ENCODE assay signal across 10 mouse cellular contexts in genomic region chr15:95527948-95528861, GRCm38 (mm10). TPM values are rescaled to one million over a fixed set of nuclear protein-coding genes. Genes with fewer than 3 reads are reported as not detected.
A peak's percentile ranks its signal among the peaks of the same experiment; 100 is the strongest.
DNase-seq lines count a peak whose midpoint lies in the region; ATAC-seq and TF ChIP-seq lines count a peak whose summit lies in the region.
"Had no signal": no experiment of that assay in that cellular context is flagged by ENCODE, and none has a peak within 500 bp of the region (broad histone marks: within the 10 kb centered on the region; RNA-seq: fewer than 3 reads in every experiment).

Nell2 (minus strand) TSS chr15:95528559.

- under 1% methylated on average over 78 of the region's 95 CpGs for WGBS in kidney, embryonic 14.5 days
- WGBS in forebrain, embryonic 12.5 days: under 1% methylated on average over 88 of the region's 95 CpGs
- under 1% methylated on average over 70 of the region's 95 CpGs for WGBS in hindbrain, postnatal 0 days
- WGBS in limb, embryonic 14.5 days: under 1% methylated on average over 65 of the region's 95 CpGs

- no peaks in the 10 kb centered on the region for H3K9me3 ChIP-seq in kidney, embryonic 14.5 days (ENCODE audit: control insufficient read depth, low read length)
- H3K9me3 ChIP-seq in forebrain, embryonic 12.5 days: no peaks in the 10 kb centered on the region
- H3K9me3 ChIP-seq in hindbrain, postnatal 0 days (ENCODE audit: low read length): no peaks in the 10 kb centered on the region
- no peaks in the 10 kb centered on the region for H3K9me3 ChIP-seq in limb, embryonic 14.5 days (ENCODE audit: control insufficient read depth, low read length)

- H3K27me3 ChIP-seq in kidney, embryonic 14.5 days (ENCODE audit: control insufficient read depth, insufficient read depth, low read length): peaks cover 30% of the 10 kb centered on the region
- peaks cover 3% of the 10 kb centered on the region; the same call in 1 of the 2 replicates for H3K27me3 ChIP-seq in forebrain, embryonic 12.5 days
- H3K27me3 ChIP-seq in hindbrain, postnatal 0 days (ENCODE audit: insufficient read depth, low read length): no peaks in the 10 kb centered on the region
- peaks cover 32% of the 10 kb centered on the region for H3K27me3 ChIP-seq in limb, embryonic 14.5 days (ENCODE audit: control insufficient read depth, insufficient read depth, low read length)

- DNase-seq in kidney, adult 11 months: no peak
- peak; percentile 85 for DNase-seq in hindbrain, postnatal 0 days (ENCODE audit: low spot score)
- peak; percentile 33 for DNase-seq in limb, embryonic 14.5 days (ENCODE audit: low spot score)
- peak; percentile 33 for DNase-seq in retina, postnatal 7 days (ENCODE audit: low read depth, low spot score)
- DNase-seq in thymus, postnatal 36 days: no peak

- TF ChIP-seq POLR2A in limb, embryonic 14.5 days (IDR thresholded peaks at IDR 0.05; ENCODE audit: borderline replicate concordance, extremely low read depth, insufficient read depth, insufficient read length): no peak

- H3K36me3 ChIP-seq in kidney, embryonic 14.5 days (ENCODE audit: control insufficient read depth, insufficient read depth, low read length): no peaks in the 10 kb centered on the region
- no peaks in the 10 kb centered on the region for H3K36me3 ChIP-seq in forebrain, embryonic 12.5 days (replicated peaks)
- no peaks in the 10 kb centered on the region for H3K36me3 ChIP-seq in hindbrain, postnatal 0 days (ENCODE audit: insufficient read depth, low read length)
- H3K36me3 ChIP-seq in limb, embryonic 14.5 days (ENCODE audit: control insufficient read depth, insufficient read depth, low read length): no peaks in the 10 kb centered on the region

- TF ChIP-seq CTCF in hindbrain, postnatal 0 days (IDR thresholded peaks at IDR 0.05; ENCODE audit: low read depth): peak; percentile 57

- H3K9ac ChIP-seq in kidney, embryonic 14.5 days (ENCODE audit: low read depth, low read length): peak within 1 kb of the TSS; percentile 14; the same call in 1 of the 2 replicates
- H3K9ac ChIP-seq in forebrain, embryonic 12.5 days: peak within 1 kb of the TSS; percentile 90
- H3K9ac ChIP-seq in hindbrain, postnatal 0 days (replicated peaks; ENCODE audit: low read length): peak within 1 kb of the TSS; percentile 76
- H3K9ac ChIP-seq in limb, embryonic 14.5 days (ENCODE audit: low read depth, low read length, severe bottlenecking): peak within 1 kb of the TSS; percentile 58

- H3K4me3 ChIP-seq in kidney, embryonic 14.5 days (ENCODE audit: low read length): peak within 1 kb of the TSS; percentile 49
- peak within 1 kb of the TSS; percentile 90 for H3K4me3 ChIP-seq in forebrain, embryonic 12.5 days (replicated peaks)
- peak within 1 kb of the TSS; percentile 77 for H3K4me3 ChIP-seq in hindbrain, postnatal 0 days (ENCODE audit: low read length)
- peak within 1 kb of the TSS; percentile 57 for H3K4me3 ChIP-seq in limb, embryonic 14.5 days (replicated peaks; ENCODE audit: low read length)

- peaks cover 9% of the 10 kb centered on the region; the same call in 1 of the 2 replicates for H3K4me1 ChIP-seq in kidney, embryonic 14.5 days (ENCODE audit: control insufficient read depth, insufficient read depth, low read length)
- H3K4me1 ChIP-seq in forebrain, embryonic 12.5 days: peaks cover 19% of the 10 kb centered on the region
- no peaks in the 10 kb centered on the region for H3K4me1 ChIP-seq in hindbrain, postnatal 0 days (ENCODE audit: insufficient read depth, low read length)
- peaks cover 11% of the 10 kb centered on the region for H3K4me1 ChIP-seq in limb, embryonic 14.5 days (ENCODE audit: control insufficient read depth, insufficient read depth, low read length)

- no peak within 1 kb of the TSS for H3K27ac ChIP-seq in kidney, embryonic 14.5 days (ENCODE audit: low read depth, low read length)
- peak within 1 kb of the TSS; percentile 85 for H3K27ac ChIP-seq in forebrain, embryonic 12.5 days
- H3K27ac ChIP-seq in hindbrain, postnatal 0 days: peak within 1 kb of the TSS; percentile 86
- H3K27ac ChIP-seq in limb, embryonic 14.5 days (replicated peaks; ENCODE audit: low read depth, low read length): no peak within 1 kb of the TSS
- H3K27ac ChIP-seq: macrophage had no signal

- peak; percentile 94 for ATAC-seq in kidney, embryonic 14.5 days (ENCODE audit: low FRiP score, low TSS enrichment)
- peak; percentile 87 for ATAC-seq in cerebellum, adult (ENCODE audit: insufficient number of reproducible peaks, low FRiP score, low TSS enrichment)
- ATAC-seq in forebrain, embryonic 12.5 days (ENCODE audit: low FRiP score): peak; percentile 88
- ATAC-seq in hindbrain, postnatal 0 days: peak; percentile 88
- ATAC-seq in limb, embryonic 14.5 days (ENCODE audit: low FRiP score, low read depth): peak; percentile 53; the same call in 1 of the 2 replicates

- peak within 1 kb of the TSS; percentile 80 for H3K4me2 ChIP-seq in kidney, embryonic 14.5 days (replicated peaks; ENCODE audit: low read depth, low read length)
- H3K4me2 ChIP-seq in forebrain, embryonic 12.5 days: peak within 1 kb of the TSS; percentile 88
- peak within 1 kb of the TSS; percentile 68 for H3K4me2 ChIP-seq in hindbrain, postnatal 0 days (ENCODE audit: low read depth, low read length)
- peak within 1 kb of the TSS; percentile 98 for H3K4me2 ChIP-seq in limb, embryonic 14.5 days (replicated peaks; ENCODE audit: low read depth, low read length, severe bottlenecking)

RNA-seq across cellular contexts. Expression of gene Nell2, which starts in this region (rescaled TPM):
- 4.7 and 11.2 TPM in 2 replicates for polyA plus RNA-seq in kidney, embryonic 14.5 days (2014; fragmentation: Nextera tagmentation; extraction: Ambion mirVana)
- polyA plus RNA-seq in forebrain, embryonic 12.5 days (2016; fragmentation: Nextera tagmentation; extraction: Ambion mirVana): 106 and 108 TPM in 2 replicates
- total RNA-seq in hindbrain, postnatal 0 days (2014; rRNA removed): 173 and 190 TPM in 2 replicates
- 135 and 148 TPM in 2 replicates for polyA plus RNA-seq in hindbrain, postnatal 0 days (2015; fragmentation: Nextera tagmentation; extraction: Ambion mirVana)
- polyA plus RNA-seq in limb, embryonic 14.5 days (2012; rRNA removed): 15.9 and 16.2 TPM in 2 replicates
- polyA plus RNA-seq in limb, embryonic 14.5 days (2014; fragmentation: Nextera tagmentation; extraction: Ambion mirVana): 17.5 and 22.6 TPM in 2 replicates
- total RNA-seq: MEL had no signal
- polyA plus RNA-seq: macrophage had no signal

Comparison
In these comparisons a context has a peak if more than half of its experiments do, and no peak if none do; other contexts are left out.
1. H3K27ac ChIP-seq: peak in forebrain, embryonic 12.5 days (single experiment) and hindbrain, postnatal 0 days (single experiment); none in kidney, embryonic 14.5 days (single experiment) and limb, embryonic 14.5 days (single experiment).
2. H3K9ac ChIP-seq: peak in every context shown above with its lines; median percentile 90 in forebrain, embryonic 12.5 days; 76 in hindbrain, postnatal 0 days; 58 in limb, embryonic 14.5 days; 14 in kidney, embryonic 14.5 days.
3. DNase-seq: peak in hindbrain, postnatal 0 days (single experiment), limb, embryonic 14.5 days (single experiment) and retina, postnatal 7 days (single experiment); none in kidney, adult 11 months (single experiment) and thymus, postnatal 36 days (0 of 2).
4. Peak in every context shown above with its lines, with median percentiles within 50 percentile points of each other: ATAC-seq, H3K4me2 ChIP-seq and H3K4me3 ChIP-seq.